Mouse (Mus musculus) liver, embryonic 12.5 days (tissue): ENCODE results near the gene Ddah2. TPM values are rescaled to one million over a fixed set of nuclear protein-coding genes. Genes with fewer than 3 reads are reported as not detected.

Experiments
- ATAC-seq: fragments of 200-750 bp; cut with Nextera tagmentation; 2 replicates; pipeline ENCODE4 v1.8.0; 2017; ENCODE audit warnings: moderate number of reproducible peaks, mild to moderate bottlenecking, moderate library complexity
- H3K27ac ChIP-seq: fragments of 300-500 bp; sonication (generic); 2 replicates; pipeline ENCODE4 v1.5.1; 2016; ENCODE audit warnings: mild to moderate bottlenecking
- H3K27me3 ChIP-seq: fragments of 300-500 bp; sonication (generic); replicated peaks from 2 replicates; pipeline ENCODE4 v1.6.1; 2016; ENCODE audit warnings: mild to moderate bottlenecking, moderate library complexity
- H3K36me3 ChIP-seq: fragments of 300-500 bp; sonication (generic); 2 replicates; pipeline ENCODE4 v1.6.1; 2016; ENCODE audit warnings: mild to moderate bottlenecking, moderate library complexity
- H3K4me1 ChIP-seq: fragments of 300-500 bp; sonication (generic); 2 replicates; pipeline ENCODE4 v1.6.1; 2016
- H3K4me2 ChIP-seq: fragments of 300-500 bp; sonication (generic); 2 replicates; pipeline ENCODE4 v1.6.1; 2016; ENCODE audit warnings: mild to moderate bottlenecking, moderate library complexity
- H3K4me3 ChIP-seq: fragments of 300-500 bp; sonication (generic); 2 replicates; pipeline ENCODE4 v1.5.1; 2016; ENCODE audit warnings: mild to moderate bottlenecking, moderate library complexity
- H3K9ac ChIP-seq: fragments of 300-500 bp; sonication (generic); 2 replicates; pipeline ENCODE4 v1.6.1; 2016; ENCODE audit warnings: mild to moderate bottlenecking, moderate library complexity
- H3K9me3 ChIP-seq: fragments of 300-500 bp; sonication (generic); replicated peaks from 2 replicates; pipeline ENCODE4 v1.6.1; 2016; ENCODE audit warnings: mild to moderate bottlenecking, moderate library complexity
- whole genome bisulfite sequencing: fragments of 180-500 bp; shearing (Covaris S2); methylation state at CpG from one replicate; pipeline ENCODE4 v1.1.7; 2016; ENCODE audit not compliant: insufficient replicate concordance; 5-methylcytosine and 5-hydroxymethylcytosine counted together
- polyA plus RNA-seq: library from polyadenylated mRNA; unstranded; fragments of >200 nt; fragmentation: Nextera tagmentation; extraction: Ambion mirVana; gene quantifications from 2 replicates; pipeline ENCODE4 v1.2.1, GENCODE M21; 2016

The Ddah2 gene
- 49.0 and 49.1 TPM in 2 replicates for polyA plus RNA-seq

DNA sequence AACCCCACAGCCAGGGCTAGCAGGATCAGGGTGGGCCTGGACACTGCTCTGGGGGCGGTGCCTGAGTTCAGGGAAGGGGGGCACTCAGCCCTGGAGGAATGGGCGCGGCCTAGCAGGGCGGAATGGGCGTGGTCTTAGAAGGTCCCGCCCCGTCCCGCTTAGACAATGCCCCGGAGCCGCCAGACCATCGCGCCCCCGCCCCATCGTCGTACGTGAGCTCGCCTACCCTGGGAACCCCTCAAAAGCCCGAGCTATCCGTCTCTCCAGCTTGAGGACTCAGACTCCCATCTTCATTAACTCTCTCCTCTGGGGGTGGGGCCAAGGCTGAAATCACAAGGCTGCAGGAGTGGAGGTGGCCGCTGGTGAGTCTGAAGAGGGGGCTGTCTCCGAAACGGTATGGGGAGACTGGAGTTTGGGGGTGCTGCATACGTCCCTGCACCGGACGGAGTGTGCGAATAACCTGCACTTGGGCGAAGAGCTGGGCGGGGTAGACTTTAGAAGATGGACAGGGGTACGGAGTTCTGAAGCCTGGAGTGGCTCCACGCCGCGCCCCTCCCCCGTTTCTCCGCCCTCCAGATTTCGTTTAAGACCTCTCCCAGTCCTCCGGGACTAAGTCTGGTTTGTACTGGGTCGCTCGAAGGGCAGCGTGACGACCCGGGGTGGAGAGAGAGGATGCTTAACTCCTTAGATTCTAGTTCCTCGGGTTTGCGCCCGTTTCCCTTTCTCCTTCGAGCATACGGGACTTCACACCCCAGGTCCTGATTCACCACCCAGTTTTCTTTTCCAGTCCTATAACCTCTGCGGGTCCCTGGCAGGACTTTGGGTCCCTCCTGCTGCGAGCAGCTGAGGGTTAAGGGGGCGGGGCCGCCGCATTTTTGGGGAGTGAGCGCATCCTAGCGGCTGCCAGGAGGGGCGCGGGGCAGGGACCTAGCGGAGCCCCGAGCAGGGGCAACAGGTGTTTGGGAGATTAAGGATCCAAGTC is at the start of gene Ddah2:
TSS of gene Ddah2 (plus strand) at position 125 of the 982 bp plus-strand sequence.
- ATAC-seq = peak; percentile 77
- WGBS = 1% methylated on average over 57 of the region's 57 CpGs
- peaks cover 56% of the 10 kb centered on the region for H3K36me3 ChIP-seq
- H3K4me2 ChIP-seq = peak within 1 kb of the TSS; percentile 93
- peak within 1 kb of the TSS; percentile 70 for H3K9ac ChIP-seq
- H3K27ac ChIP-seq = peak within 1 kb of the TSS; percentile 74
- peak within 1 kb of the TSS; percentile 63 for H3K4me3 ChIP-seq
- H3K4me1 ChIP-seq = peaks cover 62% of the 10 kb centered on the region
- no peaks in the 10 kb centered on the region for H3K9me3 ChIP-seq
- peaks cover 25% of the 10 kb centered on the region for H3K27me3 ChIP-seq

- Histone ChIP-seq H3K27me3 (no peaks in the 10 kb centered on the region), H3K4me2 (no peak overlapping the region), H3K4me3 (no peak overlapping the region), H3K9ac (no peak overlapping the region), H3K27ac (no peak overlapping the region), H3K4me1 (peaks cover 6% of the 10 kb centered on the region), H3K9me3 (no peaks in the 10 kb centered on the region), H3K36me3 (peaks cover 99% of the 10 kb centered on the region)
- no peak for ATAC-seq
- 83% methylated on average over 7 of the region's 7 CpGs for WGBS
Observed at GRCm38 (mm10) chr17:35009586-35009985, 49.2 kb upstream of the Ddah2 start.

- H3K9ac ChIP-seq = no peak overlapping the region
- no peak overlapping the region for H3K4me3 ChIP-seq
- H3K4me2 ChIP-seq = no peak overlapping the region
- H3K27ac ChIP-seq = no peak overlapping the region
- no peaks in the 10 kb centered on the region for H3K27me3 ChIP-seq
- 86% methylated on average over 8 of the region's 8 CpGs for WGBS
- ATAC-seq = no peak
- H3K36me3 ChIP-seq = peaks cover 100% of the 10 kb centered on the region
- H3K9me3 ChIP-seq = no peaks in the 10 kb centered on the region
- H3K4me1 ChIP-seq = peaks cover 6% of the 10 kb centered on the region
Observed at GRCm38 (mm10) chr17:35011440-35011839, 47.4 kb upstream of the Ddah2 start.

DNA sequence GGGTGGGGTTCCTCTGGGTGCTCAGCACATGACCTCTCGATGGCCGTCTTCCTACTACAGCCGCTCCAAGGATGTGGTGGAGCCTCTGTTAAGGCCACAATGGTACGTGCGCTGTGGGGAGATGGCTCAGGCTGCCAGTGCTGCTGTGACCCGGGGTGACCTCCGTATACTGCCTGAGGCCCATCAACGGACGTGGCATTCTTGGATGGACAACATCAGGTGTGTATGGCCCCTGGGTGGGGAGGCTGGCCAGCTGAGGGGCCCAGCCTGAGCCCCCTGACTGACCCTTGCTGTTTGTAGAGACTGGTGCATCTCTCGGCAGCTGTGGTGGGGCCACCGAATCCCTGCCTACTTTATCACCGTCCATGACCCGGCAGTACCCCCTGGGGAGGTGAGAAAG is 46.4 kb upstream of the Ddah2 start:
- Histone ChIP-seq H3K27ac (no peak overlapping the region), H3K9me3 (no peaks in the 10 kb centered on the region), H3K9ac (no peak overlapping the region), H3K36me3 (peaks cover 97% of the 10 kb centered on the region), H3K27me3 (no peaks in the 10 kb centered on the region), H3K4me2 (no peak overlapping the region), H3K4me1 (peaks cover 13% of the 10 kb centered on the region), H3K4me3 (no peak overlapping the region)
- no peak for ATAC-seq
- WGBS = 82% methylated on average over 13 of the region's 13 CpGs

DNA sequence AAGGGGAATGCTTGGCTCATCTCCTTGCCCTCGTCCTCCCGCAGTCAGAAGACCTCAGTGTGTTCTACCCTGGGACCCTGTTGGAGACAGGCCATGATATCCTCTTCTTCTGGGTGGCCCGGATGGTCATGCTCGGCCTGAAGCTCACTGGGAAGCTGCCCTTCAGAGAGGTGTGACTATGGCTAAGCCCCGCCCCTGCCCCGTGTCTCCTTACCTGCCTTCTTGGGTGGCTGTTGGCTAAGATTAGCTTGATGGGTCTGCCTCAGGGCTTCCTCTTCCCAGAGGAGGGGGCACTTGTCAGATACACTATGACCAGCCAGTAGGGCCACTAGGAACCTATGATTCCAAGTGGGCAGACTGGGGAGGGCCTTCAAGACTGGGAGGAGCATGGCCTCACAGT is 45.6 kb upstream of the Ddah2 start:
- no peak overlapping the region for H3K9ac ChIP-seq

GRCm38 (mm10) chr17:35015296-35015695 is 43.5 kb upstream of the Ddah2 start:
- no peaks in the 10 kb centered on the region for H3K9me3 ChIP-seq
- peaks cover 69% of the 10 kb centered on the region for H3K36me3 ChIP-seq
- peaks cover 21% of the 10 kb centered on the region for H3K4me1 ChIP-seq
- H3K9ac ChIP-seq = no peak overlapping the region
- H3K4me2 ChIP-seq = no peak overlapping the region
- H3K4me3 ChIP-seq = no peak overlapping the region
- H3K27ac ChIP-seq = no peak overlapping the region
- WGBS = 90% methylated on average over 16 of the region's 16 CpGs
- no peak for ATAC-seq
- H3K27me3 ChIP-seq = no peaks in the 10 kb centered on the region

More for the DNA sequence above, 45.6 kb upstream of the Ddah2 start:
- peaks cover 20% of the 10 kb centered on the region for H3K4me1 ChIP-seq
- no peak overlapping the region for H3K27ac ChIP-seq
- H3K4me3 ChIP-seq = no peak overlapping the region
- H3K4me2 ChIP-seq = no peak overlapping the region
- 77% methylated on average over 6 of the region's 6 CpGs for WGBS
- H3K9me3 ChIP-seq = no peaks in the 10 kb centered on the region
- peaks cover 89% of the 10 kb centered on the region for H3K36me3 ChIP-seq
- no peaks in the 10 kb centered on the region for H3K27me3 ChIP-seq
- ATAC-seq = no peak

DNA sequence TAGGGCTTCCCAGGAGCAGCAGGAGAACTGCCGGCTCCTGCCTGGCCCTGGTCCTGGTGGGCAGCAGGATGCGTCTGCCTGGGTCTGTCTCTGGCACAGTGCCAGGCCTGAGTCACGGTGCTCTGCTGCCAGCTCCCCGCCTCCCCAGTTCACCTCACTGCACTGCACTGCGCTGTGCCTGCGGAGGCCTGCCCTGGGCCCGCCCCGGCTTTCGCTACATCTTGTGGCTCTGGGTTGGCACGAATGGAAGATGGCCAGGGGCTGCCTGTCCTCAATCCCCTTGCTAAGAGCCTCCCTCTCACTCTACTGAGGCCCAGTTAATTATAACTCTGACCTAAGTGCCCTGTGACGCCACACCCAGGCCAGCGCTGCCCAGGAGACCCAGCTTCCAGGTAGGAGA is 42.5 kb upstream of the Ddah2 start, which contains the start of gene Vwa7:
TSS of gene Vwa7 (plus strand) at position 204 of the 400 bp plus-strand sequence.
- no peaks in the 10 kb centered on the region for H3K9me3 ChIP-seq
- peaks cover 30% of the 10 kb centered on the region for H3K4me1 ChIP-seq
- H3K27me3 ChIP-seq = no peaks in the 10 kb centered on the region
- H3K36me3 ChIP-seq = peaks cover 58% of the 10 kb centered on the region
- WGBS = 81% methylated on average over 12 of the region's 12 CpGs
- H3K27ac ChIP-seq = 0 out of 2 replicates have a peak within 1 kb of the TSS, but pooled peaks have one; percentile 2
- H3K4me2 ChIP-seq = no peak within 1 kb of the TSS
- ATAC-seq = peak; percentile 17; the same call in 1 of the 2 replicates
- H3K4me3 ChIP-seq = no peak within 1 kb of the TSS
- H3K9ac ChIP-seq = no peak within 1 kb of the TSS

DNA sequence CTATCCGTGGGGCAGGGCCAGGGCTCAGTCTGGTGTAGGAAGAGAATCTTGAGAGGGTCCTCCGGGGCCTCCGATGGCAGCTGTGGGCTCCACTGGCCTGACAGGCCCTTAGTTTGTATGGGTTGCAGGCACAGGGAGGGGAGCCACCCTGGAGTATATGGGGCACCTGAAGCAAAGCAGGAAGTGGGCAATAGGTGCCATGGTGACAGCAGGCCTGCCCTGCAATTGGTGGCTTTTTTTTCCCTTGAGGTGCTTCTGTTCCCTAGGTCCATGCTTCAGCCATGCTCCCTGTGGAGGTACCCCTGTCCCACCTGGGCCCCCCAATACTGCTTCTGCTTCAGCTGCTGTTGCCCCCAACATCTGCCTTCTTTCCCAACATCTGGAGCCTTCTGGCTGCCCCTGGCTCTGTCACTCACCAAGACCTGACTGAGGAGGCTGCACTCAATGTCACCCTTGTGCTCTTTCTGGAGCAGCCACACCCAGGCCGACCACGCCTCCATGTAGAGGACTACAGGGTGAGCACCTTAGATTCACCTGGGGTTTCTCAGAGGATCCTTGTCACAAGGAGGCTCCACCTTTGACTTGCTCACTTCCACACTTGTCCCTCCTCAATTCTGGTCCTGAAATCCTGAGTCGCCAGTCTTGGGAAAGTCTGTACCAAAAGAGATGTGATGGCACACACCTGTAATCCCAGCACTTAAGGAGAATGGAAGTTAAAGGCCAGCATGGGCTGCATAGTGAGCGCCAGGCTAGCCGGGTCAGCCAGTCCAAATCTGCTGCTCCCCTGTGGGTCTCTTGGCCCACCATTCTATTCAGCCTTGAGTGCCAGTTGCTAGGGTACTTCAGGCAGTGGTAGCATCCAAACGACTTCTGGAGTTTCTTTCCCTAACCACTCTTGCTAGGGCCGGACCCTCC is 41.8 kb upstream of the Ddah2 start:
- H3K27ac ChIP-seq = 0 out of 2 replicates have a peak overlapping the region, but pooled peaks have one; percentile 2
- peaks cover 37% of the 10 kb centered on the region for H3K4me1 ChIP-seq
- H3K9ac ChIP-seq = no peak overlapping the region
- H3K9me3 ChIP-seq = no peaks in the 10 kb centered on the region
- H3K4me3 ChIP-seq = no peak overlapping the region
- H3K4me2 ChIP-seq = no peak overlapping the region
- peaks cover 51% of the 10 kb centered on the region for H3K36me3 ChIP-seq
- no peak for ATAC-seq
- no peaks in the 10 kb centered on the region for H3K27me3 ChIP-seq
- 72% methylated on average over 10 of the region's 10 CpGs for WGBS

DNA sequence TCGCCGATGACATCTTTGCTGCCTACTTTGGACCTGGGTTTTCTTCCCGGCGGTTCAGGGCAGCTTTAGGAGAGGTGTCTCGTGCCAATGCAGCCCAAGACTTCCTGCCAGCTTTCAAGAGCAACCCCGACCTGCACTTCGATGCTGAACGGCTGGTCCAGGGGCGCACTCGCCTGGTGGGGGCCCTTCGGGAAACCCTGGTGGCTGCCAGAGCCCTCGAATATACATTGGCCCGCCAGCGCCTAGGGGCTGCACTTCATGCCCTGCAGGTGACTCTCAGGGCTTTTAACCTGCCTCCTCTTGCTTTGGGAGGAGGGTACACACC is 41.2 kb upstream of the Ddah2 start:
- Histone ChIP-seq H3K9me3 (no peaks in the 10 kb centered on the region), H3K9ac (no peak overlapping the region), H3K4me2 (no peak overlapping the region), H3K4me3 (no peak overlapping the region), H3K27me3 (no peaks in the 10 kb centered on the region), H3K27ac (no peak overlapping the region), H3K4me1 (peaks cover 43% of the 10 kb centered on the region), H3K36me3 (peaks cover 45% of the 10 kb centered on the region)
- no peak for ATAC-seq
- WGBS = 68% methylated on average over 14 of the region's 14 CpGs

DNA sequence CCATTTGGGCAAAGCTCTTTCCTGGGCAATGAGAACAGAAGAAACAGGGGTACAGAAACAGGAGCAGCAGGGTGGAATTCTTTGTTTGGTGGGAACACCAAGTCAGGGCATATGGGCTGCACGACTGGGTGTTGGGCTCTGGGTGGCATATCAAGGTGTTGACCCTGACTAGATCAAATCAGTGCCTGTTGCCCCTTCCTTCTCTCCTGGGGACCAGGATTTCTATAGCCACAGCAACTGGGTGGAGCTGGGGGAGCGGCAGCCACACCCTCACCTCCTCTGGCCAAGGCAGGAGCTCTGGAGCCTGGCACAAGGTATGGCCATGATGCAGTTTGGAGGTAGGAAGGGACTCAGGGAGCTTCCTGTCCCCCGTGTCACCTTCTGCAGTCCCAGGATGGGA is 40.7 kb upstream of the Ddah2 start:
- Histone ChIP-seq H3K9me3 (no peaks in the 10 kb centered on the region), H3K4me1 (peaks cover 48% of the 10 kb centered on the region), H3K9ac (no peak overlapping the region), H3K4me2 (no peak overlapping the region), H3K27ac (no peak overlapping the region), H3K36me3 (peaks cover 40% of the 10 kb centered on the region), H3K4me3 (no peak overlapping the region), H3K27me3 (no peaks in the 10 kb centered on the region)
- no peak for ATAC-seq
- WGBS = 56% methylated on average over 3 of the region's 3 CpGs

GRCm38 (mm10) chr17:35019894-35020293 is 38.9 kb upstream of the Ddah2 start:
- H3K27ac ChIP-seq = no peak overlapping the region
- no peak overlapping the region for H3K4me3 ChIP-seq
- H3K4me1 ChIP-seq = peaks cover 65% of the 10 kb centered on the region
- H3K9ac ChIP-seq = no peak overlapping the region
- H3K27me3 ChIP-seq = 0 out of 2 replicates have a peak, but pooled peaks cover 3% of the 10 kb centered on the region
- WGBS = 81% methylated on average over 11 of the region's 11 CpGs
- H3K36me3 ChIP-seq = peaks cover 23% of the 10 kb centered on the region
- no peaks in the 10 kb centered on the region for H3K9me3 ChIP-seq
- ATAC-seq = no peak
- no peak overlapping the region for H3K4me2 ChIP-seq
